Mouse (Mus musculus) testis, postnatal 14 days (tissue): ENCODE results near the gene Mob4.

Experiments used
- DNase-seq: peaks from one replicate; pipeline ENCODE4 v3.0.0; 2021; ENCODE audit warnings: low spot score

The Mob4 gene

GRCm38 (mm10) chr1:55186592-55187210 lies 55.7 kb downstream of the Mob4 start:
- DNase-seq = no peak

DNA sequence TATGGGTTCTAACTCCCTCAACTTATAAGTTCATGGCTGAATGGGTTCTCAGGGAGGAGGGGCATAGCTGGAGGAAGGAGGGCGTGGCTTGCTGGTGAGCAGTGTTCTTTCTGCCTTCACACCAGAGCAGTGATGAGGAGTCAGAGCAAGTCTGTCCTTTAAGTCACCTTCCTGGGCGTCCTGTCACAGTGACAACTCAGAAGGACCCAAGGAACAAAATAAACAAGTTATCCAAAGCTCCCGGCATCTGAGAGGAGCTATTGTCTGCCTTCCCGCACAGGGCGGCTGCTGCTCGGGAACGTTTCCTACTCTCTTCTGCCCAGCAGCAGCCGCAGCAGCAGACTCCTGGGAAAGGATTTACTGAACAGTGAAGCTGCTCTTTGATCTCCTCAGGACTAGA lies 61.0 kb downstream of the Mob4 start:
- no peak for DNase-seq

- no peak for DNase-seq
These were observed 61.8 kb downstream of the Mob4 start for GRCm38 (mm10) chr1:55192824-55193223.

DNA sequence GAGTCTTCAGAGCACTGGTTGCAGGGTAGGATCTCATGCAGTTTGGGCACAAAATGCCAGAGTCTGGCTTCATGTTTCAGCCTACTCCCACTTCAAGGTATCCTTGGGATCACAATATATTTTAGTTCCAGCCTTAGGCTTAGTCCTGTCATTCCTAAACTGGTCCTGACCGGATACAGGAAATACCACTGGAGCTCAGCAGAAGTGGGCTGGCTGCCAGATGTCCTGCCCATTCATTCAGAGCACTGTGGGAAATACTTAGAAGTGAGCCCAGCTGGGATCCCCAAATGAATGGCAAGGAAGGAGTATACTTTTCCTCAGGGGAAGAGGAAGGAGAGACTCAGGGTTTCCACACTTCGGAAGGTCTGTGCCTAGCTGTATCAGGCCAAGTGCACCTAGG lies 62.3 kb downstream of the Mob4 start:
- no peak for DNase-seq

DNA sequence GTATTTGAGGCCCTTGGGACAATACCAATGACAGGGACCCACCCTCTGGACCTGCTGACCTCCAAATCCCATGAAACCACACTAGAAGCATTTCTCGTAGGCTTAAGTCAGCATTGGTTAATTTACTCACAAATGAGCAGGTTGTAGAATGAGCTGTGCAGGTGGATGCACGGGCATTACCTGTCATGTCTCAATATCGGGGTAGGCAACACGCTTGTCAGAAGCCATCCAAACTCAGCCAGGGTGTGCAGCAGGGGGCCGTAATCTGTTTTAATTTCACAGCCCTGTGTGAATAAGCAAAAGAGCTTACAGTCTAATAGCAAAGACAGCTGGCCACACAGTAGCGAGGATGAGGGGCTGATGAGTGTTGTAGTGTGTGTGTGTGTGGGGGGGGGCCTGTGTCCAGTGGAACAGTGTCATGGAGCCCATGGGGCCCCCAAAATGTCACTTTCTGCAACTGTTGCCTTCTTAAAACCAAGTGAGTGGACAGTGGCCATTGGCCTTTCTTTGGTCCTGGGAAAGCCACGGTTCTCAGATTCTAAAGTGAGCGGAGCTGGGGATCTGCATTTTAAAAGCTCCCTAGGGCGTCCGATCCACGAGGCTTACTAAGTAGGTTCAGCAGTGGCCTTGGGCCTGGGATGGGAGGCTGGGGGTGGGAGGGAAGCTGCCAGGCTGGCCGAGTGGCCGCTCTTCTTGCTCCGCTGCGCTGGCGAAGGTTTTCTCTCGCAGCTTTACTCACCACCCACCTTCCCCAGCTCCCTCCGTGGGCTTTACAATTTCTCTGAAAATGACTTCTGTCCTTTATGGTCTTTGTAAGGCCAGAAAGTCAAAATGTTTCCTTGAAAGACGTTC lies 63.3 kb downstream of the Mob4 start:
- DNase-seq = no peak

DNA sequence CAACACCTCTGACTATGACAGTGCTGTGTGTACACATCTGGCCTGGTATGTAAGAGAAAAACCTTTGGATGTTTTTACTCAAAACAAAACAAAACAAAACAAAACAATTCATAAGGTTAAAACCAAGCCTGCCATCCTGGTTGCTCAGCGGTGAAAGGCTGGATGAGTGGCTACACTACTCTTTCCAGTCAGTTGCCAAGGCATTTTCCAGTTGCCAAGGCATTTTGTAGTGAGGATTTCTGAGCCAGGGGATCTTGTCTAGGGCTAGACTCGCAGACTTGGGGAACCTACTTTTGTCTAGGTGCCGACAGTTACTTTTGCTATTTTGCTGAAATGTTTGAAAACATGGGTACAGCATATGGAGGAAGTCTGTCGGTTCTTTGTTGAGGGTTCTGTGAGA lies 64.0 kb downstream of the Mob4 start:
- DNase-seq = no peak

DNA sequence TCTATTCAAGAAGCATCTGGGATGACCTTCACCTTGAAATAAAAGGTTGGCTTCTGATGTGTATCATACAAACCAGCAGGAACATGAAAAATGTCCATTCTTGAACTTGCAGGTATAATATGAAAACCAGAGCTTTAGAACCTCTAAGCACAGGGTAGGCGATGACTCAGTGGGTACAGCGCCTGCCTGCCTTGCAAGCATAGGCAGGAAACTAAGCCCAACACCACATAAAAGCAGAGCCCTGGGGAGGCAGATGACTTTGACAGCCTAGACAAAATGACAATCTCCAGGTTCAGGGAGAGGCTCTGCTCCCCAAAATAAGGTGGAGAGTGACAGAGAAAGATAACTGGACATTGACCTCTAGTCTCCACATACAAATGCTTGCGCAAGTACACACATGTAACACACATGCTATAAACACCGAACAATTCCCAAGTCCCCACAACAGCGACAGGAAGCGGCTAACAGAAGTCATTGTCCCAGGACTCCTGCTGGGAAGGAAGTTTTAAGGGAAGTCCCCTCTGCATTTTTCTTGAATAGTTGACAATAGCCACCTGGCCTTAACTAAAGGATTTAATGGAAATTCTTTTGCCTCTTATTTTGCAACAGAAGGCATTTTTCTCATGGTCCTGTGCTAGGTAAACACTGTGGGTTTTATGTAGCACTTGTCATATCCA lies 65.4 kb downstream of the Mob4 start:
- no peak for DNase-seq

GRCm38 (mm10) chr1:55198719-55199118 lies 67.7 kb downstream of the Mob4 start:
- DNase-seq = no peak

DNA sequence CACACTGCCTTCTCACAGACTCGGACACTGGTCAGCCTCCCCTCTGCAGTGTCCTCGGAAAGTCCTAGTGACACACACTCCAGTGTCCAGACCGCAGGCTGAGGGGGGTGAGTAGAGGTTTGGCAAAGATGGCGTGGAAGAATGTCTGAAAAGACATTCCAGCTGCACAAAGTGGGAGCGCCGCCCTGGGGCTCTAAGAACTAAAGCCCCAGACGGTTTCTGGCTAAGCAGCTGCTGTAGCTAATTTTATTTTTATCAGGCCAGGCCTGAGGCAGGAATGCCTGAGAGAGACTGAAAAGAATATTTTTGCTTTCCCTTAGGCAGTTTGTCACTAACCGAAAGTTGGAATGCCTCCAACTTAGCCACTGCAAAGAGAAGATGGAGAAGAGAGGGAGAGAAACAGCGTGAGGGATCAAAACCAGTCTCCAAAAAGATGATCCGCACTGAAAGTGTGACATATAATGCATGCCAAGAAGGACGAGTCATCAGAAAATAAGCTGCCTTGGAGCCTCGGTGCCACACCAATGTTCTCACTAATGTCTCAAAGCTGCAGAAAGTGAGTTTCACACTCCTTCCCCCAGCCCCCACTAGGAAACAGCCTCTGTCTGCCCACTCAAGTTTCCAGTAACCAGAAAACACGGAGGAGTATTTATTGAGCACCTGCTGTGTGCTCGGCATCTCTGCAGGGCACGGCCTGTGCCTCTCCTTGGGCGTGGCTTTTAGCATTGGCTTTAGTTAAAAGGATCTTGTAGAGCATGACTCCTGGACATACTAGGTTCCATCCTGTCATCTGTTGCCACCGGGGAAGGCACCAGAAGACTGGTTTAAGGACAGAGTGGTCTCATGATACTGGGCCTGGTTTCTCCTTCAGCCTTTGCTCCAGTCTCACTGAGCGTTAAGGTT lies 71.1 kb downstream of the Mob4 start:
- DNase-seq = no peak
